ENCODE assay signal across 13 mouse cellular contexts in the genomic region with DNA sequence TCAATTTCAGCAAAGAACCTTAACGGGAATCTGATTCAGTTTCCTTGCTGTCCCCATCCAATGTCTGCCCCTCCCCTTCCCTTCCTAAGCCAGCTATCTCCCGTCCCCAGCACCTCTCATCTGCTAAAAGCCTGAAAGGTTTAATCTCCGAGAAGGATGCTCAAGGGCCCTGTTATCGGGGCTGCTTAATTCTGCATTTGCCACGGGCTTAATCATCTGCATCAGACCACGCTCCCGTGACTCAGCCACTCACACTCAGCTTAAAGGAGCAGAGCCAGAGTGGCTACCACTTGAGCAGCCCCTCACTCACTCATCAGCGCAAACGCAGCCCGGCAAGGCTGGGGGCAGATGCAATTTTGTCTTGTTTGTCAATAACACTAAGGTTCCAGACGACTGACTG. TPM values are rescaled to one million over a fixed set of nuclear protein-coding genes. Genes with fewer than 3 reads are reported as not detected.
A peak's percentile ranks its signal among the peaks of the same experiment; 100 is the strongest.
DNase-seq lines count a peak whose midpoint lies in the region; ATAC-seq and TF ChIP-seq lines count a peak whose summit lies in the region.
"Had no signal": no experiment of that assay in that cellular context is flagged by ENCODE, and none has a peak within 500 bp of the region (broad histone marks: within the 10 kb centered on the region; RNA-seq: fewer than 3 reads in every experiment).

No protein-coding gene starts in this region.

- H3K4me1 ChIP-seq in forebrain, embryonic 11.5 days (replicated peaks; ENCODE audit: control insufficient read depth, insufficient read depth, low read length) = peaks cover 38% of the 10 kb centered on the region
- H3K4me1 ChIP-seq in hindbrain, postnatal 0 days (ENCODE audit: insufficient read depth, low read length) = peaks cover 34% of the 10 kb centered on the region
- H3K4me1 ChIP-seq in midbrain, postnatal 0 days (ENCODE audit: insufficient read depth, low read length) = peaks cover 35% of the 10 kb centered on the region
- H3K4me1 ChIP-seq in heart, embryonic 11.5 days (ENCODE audit: control insufficient read depth, insufficient read depth, low read length) = peaks cover 7% of the 10 kb centered on the region; the same call in 1 of the 2 replicates

- DNase-seq in NIH3T3 (ENCODE audit: low read depth) = peak; percentile 18
- DNase-seq in forebrain, embryonic 11.5 days (ENCODE audit: low spot score) = no peak
- DNase-seq in hindbrain, postnatal 0 days (ENCODE audit: low spot score) = peak; percentile 68
- peak; percentile 69 for DNase-seq in midbrain, postnatal 0 days (ENCODE audit: low spot score)
- DNase-seq in urinary bladder, postnatal 10 days (ENCODE audit: low spot score) = no peak
- no peak for DNase-seq in urinary bladder, postnatal 14 days (ENCODE audit: low spot score)
- DNase-seq: layer of hippocampus, adult 9-11 months; lung, postnatal 4 days had no signal

- H3K9ac ChIP-seq in forebrain, embryonic 11.5 days (ENCODE audit: low read length) = peak overlapping the region; percentile 9
- H3K9ac ChIP-seq in hindbrain, postnatal 0 days (replicated peaks; ENCODE audit: low read length) = no peak overlapping the region
- H3K9ac ChIP-seq in midbrain, postnatal 0 days (replicated peaks; ENCODE audit: low read length, poor library complexity, severe bottlenecking) = 0 out of 2 replicates have a peak overlapping the region, but pooled peaks have one; percentile 8
- H3K9ac ChIP-seq in heart, embryonic 11.5 days (ENCODE audit: low read depth, low read length) = no peak overlapping the region
- H3K9ac ChIP-seq: heart, embryonic 13.5 days; intestine, embryonic 15.5 days; limb, embryonic 13.5 days had no signal

- no peak overlapping the region for H3K4me3 ChIP-seq in forebrain, embryonic 11.5 days (ENCODE audit: low read depth, low read length)
- no peak overlapping the region for H3K4me3 ChIP-seq in hindbrain, postnatal 0 days (ENCODE audit: low read length)
- H3K4me3 ChIP-seq in midbrain, postnatal 0 days (ENCODE audit: low read depth, low read length) = no peak overlapping the region
- no peak overlapping the region for H3K4me3 ChIP-seq in heart, embryonic 11.5 days (ENCODE audit: low read depth, low read length)
- H3K4me3 ChIP-seq: heart, embryonic 13.5 days; intestine, embryonic 15.5 days; limb, embryonic 13.5 days had no signal

- H3K27ac ChIP-seq in forebrain, embryonic 11.5 days (ENCODE audit: low read depth, low read length) = peak overlapping the region; percentile 54
- H3K27ac ChIP-seq in hindbrain, postnatal 0 days = peak overlapping the region; percentile 32; the same call in 1 of the 2 replicates
- peak overlapping the region; percentile 72 for H3K27ac ChIP-seq in midbrain, postnatal 0 days (ENCODE audit: low read depth, low read length)
- no peak overlapping the region for H3K27ac ChIP-seq in heart, embryonic 11.5 days (ENCODE audit: low read depth, low read length)
- H3K27ac ChIP-seq: heart, embryonic 13.5 days; intestine, embryonic 15.5 days; limb, embryonic 13.5 days had no signal

- WGBS in forebrain, embryonic 11.5 days = 29% methylated on average over 11 of the region's 11 CpGs
- WGBS in hindbrain, postnatal 0 days = 12% methylated on average over 11 of the region's 11 CpGs
- 15% methylated on average over 11 of the region's 11 CpGs for WGBS in midbrain, postnatal 0 days
- 24% methylated on average over 11 of the region's 11 CpGs for whole genome bisulfite sequencing in heart, embryonic 11.5 days (ENCODE audit: insufficient replicate concordance)

- no peaks in the 10 kb centered on the region for H3K36me3 ChIP-seq in forebrain, embryonic 11.5 days (ENCODE audit: control insufficient read depth, insufficient read depth, low read length)
- no peaks in the 10 kb centered on the region for H3K36me3 ChIP-seq in hindbrain, postnatal 0 days (ENCODE audit: insufficient read depth, low read length)
- no peaks in the 10 kb centered on the region for H3K36me3 ChIP-seq in midbrain, postnatal 0 days (ENCODE audit: insufficient read depth, low read length)
- H3K36me3 ChIP-seq in heart, embryonic 11.5 days (ENCODE audit: control insufficient read depth, insufficient read depth, low read length) = no peaks in the 10 kb centered on the region
- H3K36me3 ChIP-seq: heart, embryonic 13.5 days; intestine, embryonic 15.5 days; limb, embryonic 13.5 days had no signal

- peak overlapping the region; percentile 21; the same call in 1 of the 2 replicates for H3K4me2 ChIP-seq in forebrain, embryonic 11.5 days (ENCODE audit: low read depth, low read length, severe bottlenecking)
- H3K4me2 ChIP-seq in hindbrain, postnatal 0 days (ENCODE audit: low read depth, low read length) = 0 out of 2 replicates have a peak overlapping the region, but pooled peaks have one; percentile 30
- peak overlapping the region; percentile 24; the same call in 1 of the 2 replicates for H3K4me2 ChIP-seq in midbrain, postnatal 0 days (ENCODE audit: low read depth, low read length, poor library complexity, severe bottlenecking)
- H3K4me2 ChIP-seq in heart, embryonic 11.5 days = no peak overlapping the region
- H3K4me2 ChIP-seq: heart, embryonic 13.5 days; intestine, embryonic 15.5 days; limb, embryonic 13.5 days had no signal

- no peaks in the 10 kb centered on the region for H3K9me3 ChIP-seq in forebrain, embryonic 11.5 days (ENCODE audit: control insufficient read depth, low read length)
- no peaks in the 10 kb centered on the region for H3K9me3 ChIP-seq in hindbrain, postnatal 0 days (ENCODE audit: low read length)
- H3K9me3 ChIP-seq in midbrain, postnatal 0 days (ENCODE audit: low read length) = no peaks in the 10 kb centered on the region
- no peaks in the 10 kb centered on the region for H3K9me3 ChIP-seq in heart, embryonic 11.5 days (replicated peaks; ENCODE audit: control insufficient read depth, low read length)
- H3K9me3 ChIP-seq: heart, embryonic 13.5 days; intestine, embryonic 15.5 days; limb, embryonic 13.5 days had no signal

- TF ChIP-seq CTCF in hindbrain, postnatal 0 days (IDR thresholded peaks at IDR 0.05; ENCODE audit: low read depth) = no peak
- no peak for TF ChIP-seq CTCF in midbrain, postnatal 0 days (IDR thresholded peaks at IDR 0.05)

- no peaks in the 10 kb centered on the region for H3K27me3 ChIP-seq in forebrain, embryonic 11.5 days (ENCODE audit: control insufficient read depth, insufficient read depth, low read length)
- no peaks in the 10 kb centered on the region for H3K27me3 ChIP-seq in hindbrain, postnatal 0 days (ENCODE audit: insufficient read depth, low read length)
- no peaks in the 10 kb centered on the region for H3K27me3 ChIP-seq in midbrain, postnatal 0 days (ENCODE audit: insufficient read depth, low read length)
- peaks cover 15% of the 10 kb centered on the region for H3K27me3 ChIP-seq in heart, embryonic 11.5 days (ENCODE audit: control insufficient read depth, insufficient read depth, low read length)
- H3K27me3 ChIP-seq: CH12.LX; intestine, embryonic 15.5 days; limb, embryonic 13.5 days had no signal

- ATAC-seq in forebrain, embryonic 11.5 days (replicated peaks; ENCODE audit: low FRiP score) = peak; percentile 34
- ATAC-seq in hindbrain, postnatal 0 days = peak; percentile 65
- peak; percentile 68; the same call in 1 of the 2 replicates for ATAC-seq in midbrain, postnatal 0 days (ENCODE audit: low FRiP score)
- no peak for ATAC-seq in heart, embryonic 11.5 days (replicated peaks; ENCODE audit: insufficient number of reproducible peaks, low FRiP score, low TSS enrichment)
- ATAC-seq: intestine, embryonic 15.5 days had no signal

RNA-seq across cellular contexts. Expression of gene Srgap3, which starts 50.7 kb away (rescaled TPM):
- polyA plus RNA-seq in forebrain, embryonic 11.5 days (2014; fragmentation: Nextera tagmentation; extraction: Ambion mirVana) = 37.8 and 38.5 TPM in 2 replicates
- 49.4 and 55.8 TPM in 2 replicates for total RNA-seq in hindbrain, postnatal 0 days (2014; rRNA removed)
- polyA plus RNA-seq in hindbrain, postnatal 0 days (2015; fragmentation: Nextera tagmentation; extraction: Ambion mirVana) = 20.6 and 23.7 TPM in 2 replicates
- 58.6 and 77.6 TPM in 2 replicates for total RNA-seq in midbrain, postnatal 0 days (2014; rRNA removed)
- polyA plus RNA-seq in midbrain, postnatal 0 days (2015; fragmentation: Nextera tagmentation; extraction: Ambion mirVana) = 20.9 and 29.8 TPM in 2 replicates
- 0.77 and 1.2 TPM in 2 replicates for polyA plus RNA-seq in heart, embryonic 11.5 days (2014; fragmentation: Nextera tagmentation; extraction: Ambion mirVana)

Comparison
In these comparisons a context has a peak if more than half of its experiments do, and no peak if none do; other contexts are left out.
1. DNase-seq: peak in NIH3T3 (single experiment), hindbrain, postnatal 0 days (single experiment) and midbrain, postnatal 0 days (single experiment); none in forebrain, embryonic 11.5 days (single experiment), urinary bladder, postnatal 10 days (single experiment) and urinary bladder, postnatal 14 days (single experiment).
2. H3K9ac ChIP-seq: peak in forebrain, embryonic 11.5 days (single experiment) and midbrain, postnatal 0 days (single experiment); none in hindbrain, postnatal 0 days (single experiment) and heart, embryonic 11.5 days (single experiment).